Mouse (Mus musculus) liver, embryonic 16.5 days (tissue): Measurements from ENCODE around the gene Gk5. TPM values are rescaled to one million over a fixed set of nuclear protein-coding genes. Genes with fewer than 3 reads are reported as not detected.
"Not testable (repeated sequence)": the region's sequence is repeated elsewhere in the genome, so short reads cannot be mapped to it uniquely, and the experiment has no call there.

ENCODE experiments used
- ATAC-seq: fragments of 200-750 bp; cut with Nextera tagmentation; 2 replicates; pipeline ENCODE4 v1.8.0; 2017; ENCODE audit warnings: low read depth, mild to moderate bottlenecking, moderate number of reproducible peaks, moderate library complexity
- H3K27ac ChIP-seq: fragments of 300-500 bp; sonication (generic); 2 replicates; pipeline ENCODE4 v1.5.1; 2014; ENCODE audit warnings: mild to moderate bottlenecking, low read length
- H3K27me3 ChIP-seq: fragments of 300-500 bp; sonication (generic); 2 replicates; pipeline ENCODE4 v1.6.1; 2014; ENCODE audit warnings: low read depth, low read length, mixed read lengths; ENCODE audit not compliant: control insufficient read depth, insufficient read depth
- H3K36me3 ChIP-seq: fragments of 300-500 bp; sonication (generic); 2 replicates; pipeline ENCODE4 v1.6.1; 2014; ENCODE audit warnings: mild to moderate bottlenecking; ENCODE audit not compliant: control insufficient read depth, insufficient read depth
- H3K4me1 ChIP-seq: fragments of 300-500 bp; sonication (generic); 2 replicates; pipeline ENCODE4 v1.6.1; 2014; ENCODE audit warnings: low read depth, low read length, mixed read lengths; ENCODE audit not compliant: control insufficient read depth
- H3K4me2 ChIP-seq: fragments of 300-500 bp; sonication (generic); 2 replicates; pipeline ENCODE4 v1.6.1; 2014; ENCODE audit warnings: low read depth, low read length, mixed read lengths
- H3K4me3 ChIP-seq: fragments of 300-500 bp; sonication (generic); 2 replicates; pipeline ENCODE4 v1.5.1; 2014; ENCODE audit warnings: low read depth, mild to moderate bottlenecking, low read length
- H3K9ac ChIP-seq: fragments of 300-500 bp; sonication (generic); 2 replicates; pipeline ENCODE4 v1.6.1; 2014; ENCODE audit warnings: low read depth, low read length
- H3K9me3 ChIP-seq: fragments of 300-500 bp; sonication (generic); replicated peaks from 2 replicates; pipeline ENCODE4 v1.6.1; 2016; ENCODE audit warnings: low read length; ENCODE audit not compliant: control insufficient read depth
- WGBS: fragments of 180-500 bp; shearing (Covaris S2); extraction: QIAGEN DNeasy Blood & Tissue Kit; methylation state at CpG from one replicate; pipeline ENCODE4 v1.1.7; 2014; ENCODE audit not compliant: insufficient replicate concordance; 5-methylcytosine and 5-hydroxymethylcytosine counted together
- polyA plus RNA-seq: library from polyadenylated mRNA; unstranded; fragments of >200 nt; fragmentation: Nextera tagmentation; extraction: Ambion mirVana; gene quantifications from 2 replicates; pipeline ENCODE4 v1.2.1, GENCODE M21; 2015

The Gk5 gene
- polyA plus RNA-seq, 1 experiment from 2014 or later: 0.46 TPM

- H3K4me2 ChIP-seq: no peak overlapping the region
- 69% methylated on average over 5 of the region's 5 CpGs for WGBS
- H3K36me3 ChIP-seq: no peaks in the 10 kb centered on the region
- ATAC-seq: no peak
- H3K9ac ChIP-seq: no peak overlapping the region
- H3K27ac ChIP-seq: no peak overlapping the region
- H3K27me3 ChIP-seq: no peaks in the 10 kb centered on the region
- no peak overlapping the region for H3K4me3 ChIP-seq
- no peaks in the 10 kb centered on the region for H3K9me3 ChIP-seq
- no peaks in the 10 kb centered on the region for H3K4me1 ChIP-seq
These were observed 43.3 kb downstream of the Gk5 start for GRCm38 (mm10) chr9:96162421-96162820.

- Histone ChIP-seq H3K4me2 (no peak overlapping the region), H3K36me3 (no peaks in the 10 kb centered on the region), H3K27me3 (no peaks in the 10 kb centered on the region), H3K9me3 (no peaks in the 10 kb centered on the region), H3K27ac (no peak overlapping the region), H3K9ac (no peak overlapping the region), H3K4me1 (no peaks in the 10 kb centered on the region), H3K4me3 (no peak overlapping the region)
- no peak for ATAC-seq
- WGBS: 85% methylated on average over 7 of the region's 7 CpGs
These were observed 44.3 kb downstream of the Gk5 start for GRCm38 (mm10) chr9:96163443-96163842.

- H3K9me3 ChIP-seq, H3K27ac ChIP-seq, H3K36me3 ChIP-seq, H3K9ac ChIP-seq, H3K27me3 ChIP-seq, ATAC-seq, H3K4me3 ChIP-seq, H3K4me1 ChIP-seq, H3K4me2 ChIP-seq: not testable (repeated sequence)
- WGBS: 91% methylated on average over 13 of the region's 15 CpGs
These were observed 44.8 kb downstream of the Gk5 start for GRCm38 (mm10) chr9:96163983-96164382.

GRCm38 (mm10) chr9:96167168-96167585, 48.0 kb downstream of the Gk5 start:
- no peak overlapping the region for H3K27ac ChIP-seq
- H3K27me3 ChIP-seq: no peaks in the 10 kb centered on the region
- no peak overlapping the region for H3K4me3 ChIP-seq
- WGBS: 38% methylated on average over 5 of the region's 5 CpGs
- H3K4me2 ChIP-seq: no peak overlapping the region
- no peaks in the 10 kb centered on the region for H3K36me3 ChIP-seq
- no peak overlapping the region for H3K9ac ChIP-seq
- no peak for ATAC-seq
- no peaks in the 10 kb centered on the region for H3K9me3 ChIP-seq
- no peaks in the 10 kb centered on the region for H3K4me1 ChIP-seq

GRCm38 (mm10) chr9:96170600-96170999, 51.4 kb downstream of the Gk5 start:
- WGBS: 39% methylated on average over 3 of the region's 3 CpGs

GRCm38 (mm10) chr9:96184909-96185308, 65.7 kb downstream of the Gk5 start:
- Histone ChIP-seq H3K4me2 (no peak overlapping the region), H3K27me3 (no peaks in the 10 kb centered on the region), H3K36me3 (no peaks in the 10 kb centered on the region), H3K4me3 (no peak overlapping the region), H3K9me3 (no peaks in the 10 kb centered on the region), H3K9ac (no peak overlapping the region), H3K4me1 (no peaks in the 10 kb centered on the region), H3K27ac (no peak overlapping the region)
- no peak for ATAC-seq
- WGBS: 63% methylated on average over 4 of the region's 4 CpGs

More at GRCm38 (mm10) chr9:96170600-96170999, 51.4 kb downstream of the Gk5 start:
- Histone ChIP-seq H3K36me3 (no peaks in the 10 kb centered on the region), H3K4me1 (no peaks in the 10 kb centered on the region), H3K9ac (no peak overlapping the region), H3K27ac (no peak overlapping the region), H3K4me2 (no peak overlapping the region), H3K27me3 (no peaks in the 10 kb centered on the region), H3K9me3 (no peaks in the 10 kb centered on the region), H3K4me3 (no peak overlapping the region)
- no peak for ATAC-seq

GRCm38 (mm10) chr9:96186701-96187100, 67.5 kb downstream of the Gk5 start:
- ATAC-seq: no peak
- 53% methylated on average over 7 of the region's 7 CpGs for WGBS
- Histone ChIP-seq H3K4me1 (no peaks in the 10 kb centered on the region), H3K27ac (no peak overlapping the region), H3K27me3 (no peaks in the 10 kb centered on the region), H3K9me3 (no peaks in the 10 kb centered on the region), H3K4me3 (no peak overlapping the region), H3K9ac (no peak overlapping the region), H3K4me2 (no peak overlapping the region), H3K36me3 (no peaks in the 10 kb centered on the region)

GRCm38 (mm10) chr9:96195885-96196622, 76.9 kb downstream of the Gk5 start, which contains the start of gene Tfdp2:
Gene Tfdp2 (plus strand): TSS chr9:96196275.
- no peaks in the 10 kb centered on the region for H3K9me3 ChIP-seq
- ATAC-seq: peak; percentile 99
- H3K27ac ChIP-seq: peak within 1 kb of the TSS; percentile 84
- peak within 1 kb of the TSS; percentile 76 for H3K9ac ChIP-seq
- no peaks in the 10 kb centered on the region for H3K36me3 ChIP-seq
- peak within 1 kb of the TSS; percentile 100 for H3K4me2 ChIP-seq
- WGBS: 0% methylated on average over 64 of the region's 81 CpGs
- H3K4me1 ChIP-seq: peaks cover 17% of the 10 kb centered on the region
- peak within 1 kb of the TSS; percentile 82 for H3K4me3 ChIP-seq
- H3K27me3 ChIP-seq: no peaks in the 10 kb centered on the region

GRCm38 (mm10) chr9:96196636-96197181, 77.5 kb downstream of the Gk5 start:
- Histone ChIP-seq H3K4me3 (peak overlapping the region; percentile 82), H3K4me2 (peak overlapping the region; percentile 100), H3K9me3 (no peaks in the 10 kb centered on the region), H3K4me1 (peaks cover 17% of the 10 kb centered on the region), H3K27me3 (no peaks in the 10 kb centered on the region), H3K36me3 (no peaks in the 10 kb centered on the region), H3K27ac (peak overlapping the region; percentile 84), H3K9ac (peak overlapping the region; percentile 76)
- no peak for ATAC-seq
- WGBS: under 1% methylated on average over 20 of the region's 20 CpGs
